In genomic region chr11:96223813-96224212, GRCm38 (mm10) we compare ENCODE assay signal across 19 mouse cellular contexts. TPM values are rescaled to one million over a fixed set of nuclear protein-coding genes. Genes with fewer than 3 reads are reported as not detected.
A peak's percentile ranks its signal among the peaks of the same experiment; 100 is the strongest.
DNase-seq lines count a peak whose midpoint lies in the region; ATAC-seq and TF ChIP-seq lines count a peak whose summit lies in the region.
"Had no signal": no experiment of that assay in that cellular context is flagged by ENCODE, and none has a peak within 500 bp of the region (broad histone marks: within the 10 kb centered on the region; RNA-seq: fewer than 3 reads in every experiment).

No protein-coding gene starts in this region.

- intact Hi-C loops in heart, postnatal 14 days (cut with DNase I) = no loop called here

- DNase-seq in heart, adult 11 months = peak; percentile 14
- no peak for DNase-seq in heart, postnatal 14 days
- DNase-seq in lung, embryonic 14.5 days = peak; percentile 46
- DNase-seq in lung, adult 18-20 months = no peak
- DNase-seq in brain, embryonic 14.5 days (ENCODE audit: low read depth) = no peak
- no peak for DNase-seq in layer of hippocampus, adult 9-10 months (ENCODE audit: low spot score)
- DNase-seq: cerebellum, adult 9-11 months; lung, postnatal 10 days; thymus, adult 2 months had no signal

- H3K9me3 ChIP-seq in lung, embryonic 14.5 days (ENCODE audit: low read depth, low read length) = 0 out of 2 replicates have a peak, but pooled peaks cover 4% of the 10 kb centered on the region
- H3K9me3 ChIP-seq in E14TG2a.4 (ENCODE audit: low read length) = peaks cover 14% of the 10 kb centered on the region
- H3K9me3 ChIP-seq: embryonic facial prominence, embryonic 12.5 days; hindbrain, embryonic 12.5 days had no signal

- no peak overlapping the region for H3K9ac ChIP-seq in lung, embryonic 14.5 days
- H3K9ac ChIP-seq: embryonic facial prominence, embryonic 12.5 days; heart, embryonic 12.5 days; hindbrain, embryonic 12.5 days had no signal

- TF ChIP-seq POLR2A in brain, embryonic 14.5 days (IDR thresholded peaks at IDR 0.05; ENCODE audit: borderline replicate concordance, extremely low read depth, insufficient read depth, insufficient read length, poor library complexity, severe bottlenecking) = no peak

- H3K4me3 ChIP-seq in lung, embryonic 14.5 days (ENCODE audit: low read depth, low read length) = no peak overlapping the region
- no peak overlapping the region for H3K4me3 ChIP-seq in E14TG2a.4 (replicated peaks; ENCODE audit: low read length)
- H3K4me3 ChIP-seq: embryonic facial prominence, embryonic 12.5 days; forebrain, embryonic 10.5 days; heart, embryonic 12.5 days; hindbrain, embryonic 12.5 days had no signal

- WGBS in lung, embryonic 14.5 days = 41% methylated on average over 2 of the region's 2 CpGs

- peak; percentile 36 for TF ChIP-seq CTCF in lung, embryonic 14.5 days (IDR thresholded peaks at IDR 0.05; ENCODE audit: low read depth)
- peak; percentile 90 for TF ChIP-seq CTCF in E14TG2a.4 (conservative IDR thresholded peaks at IDR 0.05; ENCODE audit: low read length)
- TF ChIP-seq CTCF in brain, embryonic 14.5 days (IDR thresholded peaks at IDR 0.05; ENCODE audit: borderline replicate concordance, extremely low read depth, insufficient read depth, insufficient read length) = peak; percentile 27; the same call in 1 of the 2 replicates

- ATAC-seq in lung, embryonic 14.5 days (ENCODE audit: insufficient read depth) = no peak
- ATAC-seq in cerebellum, adult (ENCODE audit: insufficient number of reproducible peaks, low FRiP score, low TSS enrichment) = no peak

- H3K4me2 ChIP-seq in lung, embryonic 14.5 days = no peak overlapping the region
- H3K4me2 ChIP-seq: embryonic facial prominence, embryonic 12.5 days; heart, embryonic 12.5 days; hindbrain, embryonic 12.5 days had no signal

- H3K27me3 ChIP-seq in lung, embryonic 14.5 days (ENCODE audit: insufficient read depth, low read length) = no peaks in the 10 kb centered on the region
- H3K27me3 ChIP-seq in E14TG2a.4 (ENCODE audit: insufficient read depth, low read length) = peaks cover 22% of the 10 kb centered on the region

- H3K36me3 ChIP-seq in lung, embryonic 14.5 days (ENCODE audit: insufficient read depth) = no peaks in the 10 kb centered on the region
- no peaks in the 10 kb centered on the region for H3K36me3 ChIP-seq in E14TG2a.4 (ENCODE audit: insufficient read depth, low read length)
- H3K36me3 ChIP-seq: embryonic facial prominence, embryonic 12.5 days; forebrain, embryonic 10.5 days; heart, embryonic 12.5 days; hindbrain, embryonic 12.5 days had no signal

- H3K27ac ChIP-seq in lung, embryonic 14.5 days (ENCODE audit: low read depth) = no peak overlapping the region
- H3K27ac ChIP-seq: embryonic facial prominence, embryonic 12.5 days; forebrain, embryonic 10.5 days; hindbrain, embryonic 12.5 days had no signal

- H3K4me1 ChIP-seq in lung, embryonic 14.5 days (ENCODE audit: insufficient read depth) = no peaks in the 10 kb centered on the region
- H3K4me1 ChIP-seq in E14TG2a.4 (replicated peaks; ENCODE audit: low read depth, low read length) = no peaks in the 10 kb centered on the region
- H3K4me1 ChIP-seq: embryonic facial prominence, embryonic 12.5 days; forebrain, embryonic 10.5 days; heart, embryonic 12.5 days; hindbrain, embryonic 12.5 days had no signal

RNA-seq across cellular contexts. Expression of gene Hoxb13, which starts 29.7 kb away (rescaled TPM):
- total RNA-seq in heart, postnatal 14 days (2021) = not detected
- polyA plus RNA-seq in lung, embryonic 14.5 days (2014; fragmentation: Nextera tagmentation; extraction: Ambion mirVana) = not detected in 2 replicates
- not detected in 2 replicates for polyA plus RNA-seq in brain, embryonic 14.5 days (2012; rRNA removed)
- total RNA-seq: layer of hippocampus, postnatal 14 days had no signal
- polyA plus RNA-seq: embryonic facial prominence, embryonic 12.5 days; forebrain, embryonic 10.5 days; heart, embryonic 12.5 days; hindbrain, embryonic 12.5 days; kidney, embryonic 14.5 days; limb, embryonic 11.5 days; neural tube, embryonic 14.5 days had no signal

RNA-seq across cellular contexts. Expression of gene Hoxb9, which starts 47.4 kb away (rescaled TPM):
- total RNA-seq in heart, postnatal 14 days (2021) = not detected
- polyA plus RNA-seq in lung, embryonic 14.5 days (2014; fragmentation: Nextera tagmentation; extraction: Ambion mirVana) = 0.08 and 0.22 TPM in 2 replicates
- polyA plus RNA-seq in brain, embryonic 14.5 days (2012; rRNA removed) = 0.04 and 0.06 TPM in 2 replicates
- total RNA-seq: layer of hippocampus, postnatal 14 days had no signal
- polyA plus RNA-seq: forebrain, embryonic 10.5 days had no signal

RNA-seq across cellular contexts. Expression of gene Hoxb8, which starts 57.9 kb away (rescaled TPM):
- total RNA-seq in heart, postnatal 14 days (2021) = not detected
- 0.99 and 1.4 TPM in 2 replicates for polyA plus RNA-seq in lung, embryonic 14.5 days (2014; fragmentation: Nextera tagmentation; extraction: Ambion mirVana)
- polyA plus RNA-seq in brain, embryonic 14.5 days (2012; rRNA removed) = 0.38 and 19.0 TPM in 2 replicates
- total RNA-seq: layer of hippocampus, postnatal 14 days had no signal
- polyA plus RNA-seq: embryonic facial prominence, embryonic 12.5 days; forebrain, embryonic 10.5 days; heart, embryonic 12.5 days had no signal

Comparison
In these comparisons a context has a peak if more than half of its experiments do, and no peak if none do; other contexts are left out.
1. DNase-seq: peak in heart, adult 11 months (single experiment) and lung, embryonic 14.5 days (single experiment); none in heart, postnatal 14 days (0 of 2), lung, adult 18-20 months (0 of 2), brain, embryonic 14.5 days (single experiment) and layer of hippocampus, adult 9-10 months (single experiment).
2. CTCF ChIP-seq: peak in every context shown above with its lines; median percentile 90 in E14TG2a.4; 36 in lung, embryonic 14.5 days; 27 in brain, embryonic 14.5 days.